Mouse (Mus musculus): Measurements from ENCODE around the gene Pard3. TPM values are rescaled to one million over a fixed set of nuclear protein-coding genes. Genes with fewer than 3 reads are reported as not detected.

Gene Pard3
- total RNA-seq, 1 experiment from 2014 or later = 0.93 TPM

Other genes with a start within 250 kb of the Pard3 start
- gene Tomm20, start 118.0 kb upstream of the Pard3 start, total RNA-seq (2017) = 79.6 and 102 TPM in 2 replicates
- gene Rbm34, start 92.8 kb upstream of the Pard3 start, total RNA-seq (2017) = 31.9 and 33.8 TPM in 2 replicates

Data from neutrophil, adult 5-6 weeks (primary cell).